Comparison of ENCODE assay signal across 9 mouse cellular contexts in the genomic region with DNA sequence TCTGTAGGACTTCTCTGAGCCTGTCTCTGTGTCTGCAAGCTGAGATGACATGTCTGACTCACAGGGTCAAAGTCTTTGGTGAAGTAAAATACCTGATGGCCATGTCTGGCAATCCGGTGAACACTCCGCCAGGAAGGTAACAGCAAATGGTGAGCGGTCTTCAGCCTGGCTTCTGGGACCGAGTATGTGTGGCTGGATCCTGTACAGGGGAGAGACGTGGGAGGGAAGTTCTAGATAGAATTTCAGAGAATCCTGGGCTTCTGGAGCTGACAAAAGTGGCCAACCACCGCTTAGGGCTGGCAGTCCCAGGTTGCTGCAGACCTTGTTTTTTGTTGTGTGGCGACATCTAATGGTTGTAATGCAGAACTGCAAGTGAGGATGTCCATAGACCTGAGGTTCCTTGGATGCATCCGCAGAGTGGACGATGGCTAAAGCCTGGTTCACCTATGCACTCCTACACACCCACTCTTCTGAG. TPM values are rescaled to one million over a fixed set of nuclear protein-coding genes. Genes with fewer than 3 reads are reported as not detected.
DNase-seq lines count a peak whose midpoint lies in the region; ATAC-seq and TF ChIP-seq lines count a peak whose summit lies in the region.
"Had no signal": no experiment of that assay in that cellular context is flagged by ENCODE, and none has a peak within 500 bp of the region (broad histone marks: within the 10 kb centered on the region; RNA-seq: fewer than 3 reads in every experiment).

No protein-coding gene starts in this region.

- DNase-seq in ES-CJ7 (ENCODE audit: low read depth, low spot score), result peak; percentile 75
- peak; percentile 45 to 51 for DNase-seq in heart, postnatal 36 days
- DNase-seq in large intestine, adult 2 months (ENCODE audit: low read depth, low spot score), result peak; percentile 50
- peak; percentile 91 for DNase-seq in lung, embryonic 14.5 days
- peak; percentile 43 for DNase-seq in ovary, postnatal 14 days (ENCODE audit: low spot score)
- DNase-seq in yolk sac, embryonic 10.5 days (ENCODE audit: low spot score), result peak; percentile 69

- H3K4me1 ChIP-seq in bone marrow, adult 2 months (ENCODE audit: control insufficient read depth, insufficient read depth, low read length), result no peaks in the 10 kb centered on the region
- H3K4me1 ChIP-seq in embryonic facial prominence, embryonic 13.5 days, result peaks cover 3% of the 10 kb centered on the region; the same call in 1 of the 2 replicates
- H3K4me1 ChIP-seq in lung, embryonic 14.5 days (ENCODE audit: insufficient read depth), result no peaks in the 10 kb centered on the region

- no peak overlapping the region for H3K4me3 ChIP-seq in bone marrow, adult 2 months (replicated peaks; ENCODE audit: control insufficient read depth, low read depth, low read length)
- no peak overlapping the region for H3K4me3 ChIP-seq in embryonic facial prominence, embryonic 13.5 days
- no peak overlapping the region for H3K4me3 ChIP-seq in lung, embryonic 14.5 days (ENCODE audit: low read depth, low read length)

- TF ChIP-seq POLR2A in bone marrow, adult 2 months (IDR thresholded peaks at IDR 0.05; ENCODE audit: borderline replicate concordance, control insufficient read depth, low read depth, low read length), result no peak

- intact Hi-C loops in heart, postnatal 36 days (cut with DNase I), result loop anchor here (1.0 to 5.0 kb wide), 2 partner anchors 37 to 229 kb away; no protein-coding TSS in a partner anchor

- H3K4me2 ChIP-seq in embryonic facial prominence, embryonic 13.5 days, result no peak overlapping the region
- no peak overlapping the region for H3K4me2 ChIP-seq in lung, embryonic 14.5 days

- WGBS in bone marrow, adult 2 months, result 29% methylated on average over 9 of the region's 9 CpGs
- WGBS in embryonic facial prominence, embryonic 13.5 days, result 20% methylated on average over 9 of the region's 9 CpGs
- WGBS in large intestine, adult 2 months, result 11% methylated on average over 9 of the region's 9 CpGs
- WGBS in lung, embryonic 14.5 days, result 19% methylated on average over 9 of the region's 9 CpGs

- no peaks in the 10 kb centered on the region for H3K36me3 ChIP-seq in embryonic facial prominence, embryonic 13.5 days
- no peaks in the 10 kb centered on the region for H3K36me3 ChIP-seq in lung, embryonic 14.5 days (ENCODE audit: insufficient read depth)

- 0 out of 2 replicates have a peak overlapping the region, but pooled peaks have one; percentile 21 for H3K9ac ChIP-seq in embryonic facial prominence, embryonic 13.5 days
- no peak overlapping the region for H3K9ac ChIP-seq in lung, embryonic 14.5 days

- no peak overlapping the region for H3K27ac ChIP-seq in bone marrow, adult 2 months (ENCODE audit: control insufficient read depth, insufficient read depth, low read depth, low read length, poor library complexity)
- H3K27ac ChIP-seq in embryonic facial prominence, embryonic 13.5 days, result no peak overlapping the region
- H3K27ac ChIP-seq in lung, embryonic 14.5 days (ENCODE audit: low read depth), result no peak overlapping the region

- H3K27me3 ChIP-seq in embryonic facial prominence, embryonic 13.5 days, result 0 out of 2 replicates have a peak, but pooled peaks cover 2% of the 10 kb centered on the region
- H3K27me3 ChIP-seq in lung, embryonic 14.5 days (ENCODE audit: insufficient read depth, low read length), result no peaks in the 10 kb centered on the region

- no peaks in the 10 kb centered on the region for H3K9me3 ChIP-seq in embryonic facial prominence, embryonic 13.5 days
- H3K9me3 ChIP-seq in lung, embryonic 14.5 days (ENCODE audit: low read depth, low read length), result no peaks in the 10 kb centered on the region

- ATAC-seq in embryonic facial prominence, embryonic 13.5 days (ENCODE audit: insufficient number of reproducible peaks, insufficient read depth, low FRiP score, low TSS enrichment, low read depth), result peak; percentile 44
- ATAC-seq in lung, embryonic 14.5 days (ENCODE audit: insufficient read depth), result peak; percentile 84

- peak; percentile 67 for TF ChIP-seq CTCF in bone marrow, adult 2 months (IDR thresholded peaks at IDR 0.05; ENCODE audit: control insufficient read depth, insufficient read depth, low read length)
- peak; percentile 96 for TF ChIP-seq CTCF in lung, embryonic 14.5 days (IDR thresholded peaks at IDR 0.05; ENCODE audit: low read depth)

RNA-seq across cellular contexts. Expression of a gene that starts 3.6 kb away (rescaled TPM):
- polyA plus RNA-seq in bone marrow, adult 2 months (2011; ENCODE audit: insufficient read depth, insufficient read length, low replicate concordance, missing spikeins), result 1.00 and 2.9 TPM in 2 replicates
- polyA plus RNA-seq in embryonic facial prominence, embryonic 13.5 days (2015; fragmentation: Nextera tagmentation; extraction: Ambion mirVana), result 0.27 and 0.39 TPM in 2 replicates
- under 1 TPM; 0.19 to 0.61 TPM for total RNA-seq in heart, postnatal 36 days (2021)
- 0.48 and 0.93 TPM in 2 replicates for polyA plus RNA-seq in large intestine, adult 2 months (2012; rRNA removed)
- 0.26 TPM in 1 of 2 replicates, not detected in the other for polyA plus RNA-seq in lung, embryonic 14.5 days (2014; fragmentation: Nextera tagmentation; extraction: Ambion mirVana)
- polyA plus RNA-seq: liver, embryonic 16.5 days had no signal

RNA-seq across cellular contexts. Expression of a gene that starts 29.0 kb away (rescaled TPM):
- not detected in 2 replicates for polyA plus RNA-seq in bone marrow, adult 2 months (2011; ENCODE audit: insufficient read depth, insufficient read length, low replicate concordance, missing spikeins)
- 0.25 and 0.28 TPM in 2 replicates for polyA plus RNA-seq in embryonic facial prominence, embryonic 13.5 days (2015; fragmentation: Nextera tagmentation; extraction: Ambion mirVana)
- 1 to 10 TPM; 1.0 to 1.1 TPM for total RNA-seq in heart, postnatal 36 days (2021)
- 3.0 and 3.1 TPM in 2 replicates for polyA plus RNA-seq in large intestine, adult 2 months (2012; rRNA removed)
- polyA plus RNA-seq in lung, embryonic 14.5 days (2014; fragmentation: Nextera tagmentation; extraction: Ambion mirVana), result 0.78 and 0.97 TPM in 2 replicates
- polyA plus RNA-seq: liver, embryonic 16.5 days had no signal

RNA-seq across cellular contexts. Expression of a gene that starts 38.8 kb away (rescaled TPM):
- 46.7 and 87.1 TPM in 2 replicates for polyA plus RNA-seq in bone marrow, adult 2 months (2011; ENCODE audit: insufficient read depth, insufficient read length, low replicate concordance, missing spikeins)
- polyA plus RNA-seq in embryonic facial prominence, embryonic 13.5 days (2015; fragmentation: Nextera tagmentation; extraction: Ambion mirVana), result 48.3 and 50.1 TPM in 2 replicates
- 10 to 100 TPM; 24.5 to 25.4 TPM for total RNA-seq in heart, postnatal 36 days (2021)
- polyA plus RNA-seq in large intestine, adult 2 months (2012; rRNA removed), result 22.9 and 34.4 TPM in 2 replicates
- polyA plus RNA-seq in lung, embryonic 14.5 days (2014; fragmentation: Nextera tagmentation; extraction: Ambion mirVana), result 58.9 and 60.3 TPM in 2 replicates

RNA-seq across cellular contexts. Expression of a gene that starts 39.6 kb away (rescaled TPM):
- polyA plus RNA-seq in bone marrow, adult 2 months (2011; ENCODE audit: insufficient read depth, insufficient read length, low replicate concordance, missing spikeins), result 23.6 and 31.2 TPM in 2 replicates
- polyA plus RNA-seq in embryonic facial prominence, embryonic 13.5 days (2015; fragmentation: Nextera tagmentation; extraction: Ambion mirVana), result 59.9 and 63.5 TPM in 2 replicates
- 10 to 100 TPM; 69.0 to 81.9 TPM for total RNA-seq in heart, postnatal 36 days (2021)
- 29.4 and 33.3 TPM in 2 replicates for polyA plus RNA-seq in large intestine, adult 2 months (2012; rRNA removed)
- polyA plus RNA-seq in lung, embryonic 14.5 days (2014; fragmentation: Nextera tagmentation; extraction: Ambion mirVana), result 59.4 and 62.6 TPM in 2 replicates
